Mouse (Mus musculus): ENCODE measurements around the gene Gm37240. TPM values are rescaled to one million over a fixed set of nuclear protein-coding genes. Genes with fewer than 3 reads are reported as not detected.

Gm37240 gene
- polyA plus RNA-seq, 1 experiment from 2014 or later, result 0.52 TPM

GRCm38 (mm10) chr3:84497718-84498117 lies 1389.6 kb downstream of the Gm37240 start:
- Histone ChIP-seq H3K27me3 (ENCODE audit: control insufficient read depth, insufficient read depth, low read length) (no peaks in the 10 kb centered on the region), H3K4me1 (replicated peaks; ENCODE audit: control insufficient read depth, insufficient read depth, low read length) (no peaks in the 10 kb centered on the region), H3K36me3 (ENCODE audit: control insufficient read depth, insufficient read depth, low read length) (no peaks in the 10 kb centered on the region), H3K9ac (ENCODE audit: low read depth, low read length) (no peak overlapping the region), H3K4me2 (replicated peaks; ENCODE audit: low read depth, low read length) (no peak overlapping the region), H3K9me3 (ENCODE audit: control insufficient read depth, low read length) (no peaks in the 10 kb centered on the region), H3K4me3 (ENCODE audit: low read depth, low read length) (no peak overlapping the region), H3K27ac (ENCODE audit: low read depth, low read length) (no peak overlapping the region)
- WGBS, result 76% methylated on average over 11 of the region's 11 CpGs
- DNase-seq (ENCODE audit: low spot score) (no peak), ATAC-seq (ENCODE audit: low FRiP score) (no peak)

GRCm38 (mm10) chr3:84492657-84493056 lies 1394.7 kb downstream of the Gm37240 start:
- no peaks in the 10 kb centered on the region for H3K4me1 ChIP-seq (replicated peaks; ENCODE audit: control insufficient read depth, insufficient read depth, low read length)
- DNase-seq (ENCODE audit: low spot score) (no peak), ATAC-seq (ENCODE audit: low FRiP score) (no peak)
- no peak overlapping the region for H3K27ac ChIP-seq (ENCODE audit: low read depth, low read length)
- 95% methylated on average over 8 of the region's 8 CpGs for WGBS
- no peaks in the 10 kb centered on the region for H3K36me3 ChIP-seq (ENCODE audit: control insufficient read depth, insufficient read depth, low read length)
- H3K9me3 ChIP-seq (ENCODE audit: control insufficient read depth, low read length), result no peaks in the 10 kb centered on the region
- no peak overlapping the region for H3K4me3 ChIP-seq (ENCODE audit: low read depth, low read length)
- no peaks in the 10 kb centered on the region for H3K27me3 ChIP-seq (ENCODE audit: control insufficient read depth, insufficient read depth, low read length)
- no peak overlapping the region for H3K9ac ChIP-seq (ENCODE audit: low read depth, low read length)
- no peak overlapping the region for H3K4me2 ChIP-seq (replicated peaks; ENCODE audit: low read depth, low read length)

GRCm38 (mm10) chr3:84492148-84492547 lies 1395.2 kb downstream of the Gm37240 start:
- no peaks in the 10 kb centered on the region for H3K36me3 ChIP-seq (ENCODE audit: control insufficient read depth, insufficient read depth, low read length)
- no peak overlapping the region for H3K4me2 ChIP-seq (replicated peaks; ENCODE audit: low read depth, low read length)
- no peak overlapping the region for H3K4me3 ChIP-seq (ENCODE audit: low read depth, low read length)
- H3K27me3 ChIP-seq (ENCODE audit: control insufficient read depth, insufficient read depth, low read length), result no peaks in the 10 kb centered on the region
- H3K9me3 ChIP-seq (ENCODE audit: control insufficient read depth, low read length), result no peaks in the 10 kb centered on the region
- no peak for ATAC-seq (ENCODE audit: low FRiP score)
- no peak for DNase-seq (ENCODE audit: low spot score)
- H3K4me1 ChIP-seq (replicated peaks; ENCODE audit: control insufficient read depth, insufficient read depth, low read length), result no peaks in the 10 kb centered on the region
- H3K27ac ChIP-seq (ENCODE audit: low read depth, low read length), result no peak overlapping the region
- 86% methylated on average over 4 of the region's 4 CpGs for WGBS
- no peak overlapping the region for H3K9ac ChIP-seq (ENCODE audit: low read depth, low read length)

- Histone ChIP-seq H3K9me3 (ENCODE audit: control insufficient read depth, low read length) (no peaks in the 10 kb centered on the region), H3K27ac (ENCODE audit: low read depth, low read length) (no peak overlapping the region), H3K9ac (ENCODE audit: low read depth, low read length) (no peak overlapping the region), H3K4me2 (replicated peaks; ENCODE audit: low read depth, low read length) (no peak overlapping the region), H3K4me1 (replicated peaks; ENCODE audit: control insufficient read depth, insufficient read depth, low read length) (no peaks in the 10 kb centered on the region), H3K36me3 (ENCODE audit: control insufficient read depth, insufficient read depth, low read length) (no peaks in the 10 kb centered on the region), H3K4me3 (ENCODE audit: low read depth, low read length) (no peak overlapping the region), H3K27me3 (ENCODE audit: control insufficient read depth, insufficient read depth, low read length) (no peaks in the 10 kb centered on the region)
- 40% methylated on average over 6 of the region's 6 CpGs for WGBS
- ATAC-seq (ENCODE audit: low FRiP score) (no peak), DNase-seq (ENCODE audit: low spot score) (no peak)
These were observed 1398.6 kb downstream of the Gm37240 start for GRCm38 (mm10) chr3:84488716-84489115.

GRCm38 (mm10) chr3:84484891-84485290 lies 1402.4 kb downstream of the Gm37240 start:
- H3K4me2 ChIP-seq (replicated peaks; ENCODE audit: low read depth, low read length), result no peak overlapping the region
- no peak for ATAC-seq (ENCODE audit: low FRiP score)
- H3K36me3 ChIP-seq (ENCODE audit: control insufficient read depth, insufficient read depth, low read length), result no peaks in the 10 kb centered on the region
- no peaks in the 10 kb centered on the region; the same call in 1 of the 2 replicates for H3K4me1 ChIP-seq (replicated peaks; ENCODE audit: control insufficient read depth, insufficient read depth, low read length)
- DNase-seq (ENCODE audit: low spot score), result no peak
- WGBS, result 67% methylated on average over 3 of the region's 3 CpGs
- no peak overlapping the region for H3K4me3 ChIP-seq (ENCODE audit: low read depth, low read length)
- H3K27ac ChIP-seq (ENCODE audit: low read depth, low read length), result no peak overlapping the region
- no peaks in the 10 kb centered on the region for H3K9me3 ChIP-seq (ENCODE audit: control insufficient read depth, low read length)
- 0 out of 2 replicates have a peak, but pooled peaks cover 3% of the 10 kb centered on the region for H3K27me3 ChIP-seq (ENCODE audit: control insufficient read depth, insufficient read depth, low read length)
- no peak overlapping the region for H3K9ac ChIP-seq (ENCODE audit: low read depth, low read length)

GRCm38 (mm10) chr3:84484333-84484732 lies 1403.0 kb downstream of the Gm37240 start:
- Histone ChIP-seq H3K27ac (ENCODE audit: low read depth, low read length) (no peak overlapping the region), H3K4me2 (replicated peaks; ENCODE audit: low read depth, low read length) (no peak overlapping the region), H3K4me1 (replicated peaks; ENCODE audit: control insufficient read depth, insufficient read depth, low read length) (no peaks in the 10 kb centered on the region; the same call in 1 of the 2 replicates), H3K27me3 (ENCODE audit: control insufficient read depth, insufficient read depth, low read length) (peaks cover 5% of the 10 kb centered on the region; the same call in 1 of the 2 replicates), H3K36me3 (ENCODE audit: control insufficient read depth, insufficient read depth, low read length) (no peaks in the 10 kb centered on the region), H3K4me3 (ENCODE audit: low read depth, low read length) (no peak overlapping the region), H3K9ac (ENCODE audit: low read depth, low read length) (no peak overlapping the region), H3K9me3 (ENCODE audit: control insufficient read depth, low read length) (no peaks in the 10 kb centered on the region)
- ATAC-seq (ENCODE audit: low FRiP score) (no peak), DNase-seq (ENCODE audit: low spot score) (no peak)
- WGBS, result 76% methylated on average over 4 of the region's 4 CpGs

GRCm38 (mm10) chr3:84482121-84482520 lies 1405.2 kb downstream of the Gm37240 start:
- WGBS, result 81% methylated on average over 6 of the region's 6 CpGs
- no peak for ATAC-seq (ENCODE audit: low FRiP score)
- H3K4me3 ChIP-seq (ENCODE audit: low read depth, low read length), result no peak overlapping the region
- peaks cover 22% of the 10 kb centered on the region for H3K27me3 ChIP-seq (ENCODE audit: control insufficient read depth, insufficient read depth, low read length)
- no peak overlapping the region for H3K4me2 ChIP-seq (replicated peaks; ENCODE audit: low read depth, low read length)
- H3K27ac ChIP-seq (ENCODE audit: low read depth, low read length), result no peak overlapping the region
- no peak for DNase-seq (ENCODE audit: low spot score)
- H3K9ac ChIP-seq (ENCODE audit: low read depth, low read length), result no peak overlapping the region
- peaks cover 4% of the 10 kb centered on the region; the same call in 1 of the 2 replicates for H3K4me1 ChIP-seq (replicated peaks; ENCODE audit: control insufficient read depth, insufficient read depth, low read length)
- H3K9me3 ChIP-seq (ENCODE audit: control insufficient read depth, low read length), result no peaks in the 10 kb centered on the region
- H3K36me3 ChIP-seq (ENCODE audit: control insufficient read depth, insufficient read depth, low read length), result no peaks in the 10 kb centered on the region

GRCm38 (mm10) chr3:84481104-84481503 lies 1406.2 kb downstream of the Gm37240 start:
- peak overlapping the region; percentile 99 for H3K4me2 ChIP-seq (replicated peaks; ENCODE audit: low read depth, low read length)
- no peaks in the 10 kb centered on the region for H3K36me3 ChIP-seq (ENCODE audit: control insufficient read depth, insufficient read depth, low read length)
- ATAC-seq (ENCODE audit: low FRiP score) (no peak), DNase-seq (ENCODE audit: low spot score) (peak; percentile 60)
- H3K27me3 ChIP-seq (ENCODE audit: control insufficient read depth, insufficient read depth, low read length), result peaks cover 22% of the 10 kb centered on the region
- no peak overlapping the region for H3K27ac ChIP-seq (ENCODE audit: low read depth, low read length)
- 2% methylated on average over 11 of the region's 11 CpGs for WGBS
- H3K4me1 ChIP-seq (replicated peaks; ENCODE audit: control insufficient read depth, insufficient read depth, low read length), result peaks cover 4% of the 10 kb centered on the region; the same call in 1 of the 2 replicates
- H3K9ac ChIP-seq (ENCODE audit: low read depth, low read length), result no peak overlapping the region
- H3K9me3 ChIP-seq (ENCODE audit: control insufficient read depth, low read length), result no peaks in the 10 kb centered on the region
- peak overlapping the region; percentile 60; the same call in 1 of the 2 replicates for H3K4me3 ChIP-seq (ENCODE audit: low read depth, low read length)

GRCm38 (mm10) chr3:84480006-84480897 lies 1407.1 kb downstream of the Gm37240 start, which contains the start of gene Fhdc1:
Gene Fhdc1, minus strand, starts transcription at chr3:84480429.
- Histone ChIP-seq H3K4me3 (ENCODE audit: low read depth, low read length) (peak within 1 kb of the TSS; percentile 60), H3K4me2 (replicated peaks; ENCODE audit: low read depth, low read length) (peak within 1 kb of the TSS; percentile 99), H3K9me3 (ENCODE audit: control insufficient read depth, low read length) (no peaks in the 10 kb centered on the region), H3K9ac (ENCODE audit: low read depth, low read length) (peak within 1 kb of the TSS; percentile 59), H3K4me1 (replicated peaks; ENCODE audit: control insufficient read depth, insufficient read depth, low read length) (peaks cover 4% of the 10 kb centered on the region; the same call in 1 of the 2 replicates), H3K27ac (ENCODE audit: low read depth, low read length) (no peak within 1 kb of the TSS), H3K36me3 (ENCODE audit: control insufficient read depth, insufficient read depth, low read length) (no peaks in the 10 kb centered on the region), H3K27me3 (ENCODE audit: control insufficient read depth, insufficient read depth, low read length) (peaks cover 22% of the 10 kb centered on the region)
- under 1% methylated on average over 55 of the region's 82 CpGs for WGBS
- DNase-seq (ENCODE audit: low spot score), result peak; percentile 74
- peak; percentile 73 for ATAC-seq (ENCODE audit: low FRiP score)

Measured in hindbrain, embryonic 11.5 days (tissue).